Mouse (Mus musculus) frontal cortex, postnatal 36 days (tissue): ENCODE results near the gene Adgrv1.

ENCODE experiments used
- DNase-seq, 2 experiments: peaks; one replicate each; pipeline ENCODE4 v3.0.0; 2022; ENCODE audit warnings: low spot score in 2 of 2

Gene Adgrv1

DNA sequence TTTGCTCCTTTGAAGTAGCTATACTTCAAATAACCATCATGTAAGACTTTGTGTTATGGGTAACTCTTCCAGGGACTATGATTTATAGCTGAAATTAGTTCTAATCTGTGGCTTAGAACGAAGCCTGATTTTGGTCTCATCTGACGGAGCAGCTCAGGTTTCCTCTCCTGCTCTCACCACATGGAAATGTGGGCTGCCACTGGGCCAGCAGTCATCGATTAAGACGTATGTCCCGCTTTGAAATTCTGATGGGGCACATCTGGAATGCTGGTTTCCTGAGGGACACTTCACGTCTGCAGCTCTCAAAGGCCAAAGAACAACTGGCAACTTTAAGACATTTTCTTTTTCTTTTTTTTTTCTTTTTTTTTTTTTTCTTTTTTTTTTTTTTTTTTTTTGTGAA, 207.8 kb downstream of the Adgrv1 start:
- DNase-seq: no peak

DNA sequence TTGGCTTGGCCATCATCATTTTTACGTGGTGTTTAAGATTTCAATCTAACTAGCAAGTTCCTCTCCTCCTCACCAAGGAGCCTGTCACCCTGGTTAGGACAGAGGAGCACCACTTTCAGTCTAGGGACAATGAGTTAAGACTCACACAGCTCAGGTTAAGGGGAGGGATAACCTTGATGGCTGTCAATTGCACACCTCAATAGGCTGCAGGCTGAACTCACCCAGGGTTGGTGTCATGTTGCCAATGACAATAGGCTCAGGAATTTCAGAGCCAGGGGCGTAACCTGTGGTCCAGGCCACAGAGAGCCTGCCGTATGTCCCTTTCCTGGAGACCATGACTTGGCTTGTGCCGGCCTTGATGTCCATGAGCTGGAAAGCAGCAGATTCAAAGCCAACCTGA, 209.0 kb downstream of the Adgrv1 start:
- no peak for DNase-seq

DNA sequence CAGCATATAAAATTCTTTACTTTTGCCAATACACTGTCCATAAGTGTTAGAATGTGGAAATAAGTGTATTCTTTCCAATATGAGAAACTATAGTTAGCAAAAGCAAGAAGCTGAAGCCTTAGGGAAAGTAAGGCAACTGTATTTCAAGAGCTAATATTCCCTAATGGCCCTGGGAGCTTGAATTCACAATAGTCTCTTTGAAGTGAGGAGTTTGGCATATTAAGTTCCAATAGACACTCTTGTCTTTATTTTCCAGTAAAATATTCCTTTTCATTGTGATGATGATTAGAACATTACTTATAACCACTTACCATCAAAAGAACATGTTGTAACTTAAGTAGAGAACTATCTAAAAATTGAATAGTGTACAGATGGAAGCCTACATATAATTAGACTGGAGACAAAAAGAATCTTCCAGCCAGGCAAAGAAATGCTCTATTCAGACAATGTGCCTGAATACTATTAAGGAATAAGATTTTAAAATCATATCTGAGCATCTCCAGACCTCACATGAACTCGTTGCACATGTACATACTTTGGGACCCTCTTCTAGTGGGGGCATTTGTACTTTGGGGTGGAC, 225.0 kb downstream of the Adgrv1 start:
- DNase-seq: no peak

DNA sequence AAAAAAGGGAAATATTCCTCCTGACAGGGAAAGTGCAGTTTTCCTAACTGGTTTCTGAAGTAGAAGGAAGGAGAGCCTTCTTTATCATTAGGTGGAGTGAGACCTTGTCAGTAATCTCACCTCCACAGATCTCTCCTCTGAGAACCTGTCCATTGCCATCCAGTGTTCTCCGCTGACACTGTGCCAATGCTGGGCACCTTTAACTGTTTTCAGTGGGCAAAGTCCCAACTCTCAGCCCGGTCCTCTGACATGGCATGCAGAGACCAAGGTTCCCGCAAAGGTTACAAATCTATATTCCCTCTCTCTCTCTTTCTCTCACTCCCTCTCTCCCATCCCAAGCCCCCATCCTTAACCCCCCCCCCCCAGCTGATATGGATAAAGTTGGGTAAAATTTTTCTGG, 230.1 kb downstream of the Adgrv1 start:
- no peak for DNase-seq

DNA sequence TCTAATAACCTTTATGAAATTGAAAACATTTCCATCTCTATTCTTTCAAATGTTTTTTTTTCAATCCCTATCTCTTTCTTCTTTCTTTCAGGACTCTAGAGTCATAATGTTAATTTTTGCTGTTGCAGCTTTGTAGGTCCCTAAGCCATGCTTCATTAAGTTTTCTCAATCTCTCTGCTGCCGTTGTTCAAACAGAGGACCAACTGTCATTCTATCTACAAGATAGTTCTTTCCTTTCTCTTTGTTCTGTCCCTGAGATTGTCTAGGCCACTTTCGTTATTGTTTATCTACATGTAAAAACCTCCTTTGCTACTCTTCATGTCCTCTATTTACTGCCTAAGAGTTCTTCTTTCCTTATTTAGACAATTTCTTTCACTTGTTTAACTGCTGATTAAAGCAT, 230.8 kb downstream of the Adgrv1 start:
- no peak for DNase-seq

DNA sequence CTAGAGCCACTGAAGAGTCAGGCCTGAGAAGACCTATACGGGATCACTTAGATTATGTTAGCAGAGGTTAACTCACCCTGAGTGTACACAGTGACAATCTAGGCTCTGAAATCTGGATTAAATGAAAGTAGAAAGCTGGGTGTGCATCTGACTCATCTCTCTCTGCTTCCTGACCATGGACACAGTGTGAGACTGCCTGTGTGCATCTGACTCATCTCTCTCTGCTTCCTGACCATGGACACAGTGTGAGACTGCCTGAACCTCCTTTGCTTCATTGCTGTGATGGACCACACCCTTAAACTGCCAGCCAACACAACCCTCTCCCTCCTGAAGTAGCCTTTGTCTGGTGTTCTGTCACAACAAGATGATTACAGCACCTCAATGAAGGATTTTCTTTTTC, 231.2 kb downstream of the Adgrv1 start:
- no peak for DNase-seq

DNA sequence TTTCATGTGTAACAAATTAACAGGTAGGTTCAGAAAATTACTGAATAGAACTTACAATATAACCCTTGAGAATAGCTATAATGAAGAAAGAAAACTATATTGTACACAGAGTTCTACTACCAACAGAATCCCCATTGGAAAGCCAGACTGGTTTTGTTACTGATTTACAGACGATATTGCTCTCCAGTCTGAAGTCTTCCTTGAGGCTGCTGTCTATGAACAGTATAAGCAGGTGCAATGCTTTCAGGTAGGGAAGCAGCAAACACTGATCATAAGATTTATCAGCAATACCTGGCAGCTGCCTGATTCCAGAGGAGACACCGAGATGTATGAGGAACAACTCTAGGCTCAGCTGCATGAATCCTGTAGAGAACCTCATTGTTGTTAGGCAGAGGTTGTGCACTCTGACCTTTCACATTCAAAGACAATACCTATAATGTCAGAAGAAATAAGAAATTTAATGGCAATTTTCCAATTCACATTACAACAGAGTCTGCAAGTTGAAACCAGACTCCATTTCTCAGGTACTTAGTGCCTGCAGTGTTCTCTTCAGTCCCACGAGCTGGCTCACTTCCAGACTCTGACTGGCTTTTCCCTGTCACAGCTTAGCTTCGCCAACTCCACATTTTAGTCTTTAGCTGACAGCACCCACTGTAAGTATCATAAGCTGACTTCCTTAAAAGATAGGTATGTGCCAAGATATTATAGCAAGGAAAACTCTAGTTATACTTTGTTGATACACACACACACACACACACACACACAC, 247.2 kb downstream of the Adgrv1 start:
- peak; percentile 39 to 44 for DNase-seq

DNA sequence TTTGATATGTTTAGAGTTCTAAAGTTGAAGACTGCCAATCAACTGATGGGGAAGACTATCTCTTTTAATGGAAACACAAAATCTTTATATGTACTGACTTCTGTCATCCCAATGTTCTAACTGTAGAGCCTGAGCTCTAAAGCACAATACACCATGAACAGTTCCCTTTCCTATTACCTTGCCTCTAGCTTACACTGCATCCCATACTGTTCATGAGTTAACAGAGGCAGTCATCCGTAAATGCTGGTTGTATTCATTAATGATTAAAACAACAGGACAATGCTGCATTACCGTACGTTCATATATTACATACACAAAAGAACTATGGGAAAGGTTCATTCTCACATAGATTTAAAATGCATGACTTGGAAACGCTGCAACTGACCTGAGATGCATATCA, 251.1 kb downstream of the Adgrv1 start:
- no peak for DNase-seq

DNA sequence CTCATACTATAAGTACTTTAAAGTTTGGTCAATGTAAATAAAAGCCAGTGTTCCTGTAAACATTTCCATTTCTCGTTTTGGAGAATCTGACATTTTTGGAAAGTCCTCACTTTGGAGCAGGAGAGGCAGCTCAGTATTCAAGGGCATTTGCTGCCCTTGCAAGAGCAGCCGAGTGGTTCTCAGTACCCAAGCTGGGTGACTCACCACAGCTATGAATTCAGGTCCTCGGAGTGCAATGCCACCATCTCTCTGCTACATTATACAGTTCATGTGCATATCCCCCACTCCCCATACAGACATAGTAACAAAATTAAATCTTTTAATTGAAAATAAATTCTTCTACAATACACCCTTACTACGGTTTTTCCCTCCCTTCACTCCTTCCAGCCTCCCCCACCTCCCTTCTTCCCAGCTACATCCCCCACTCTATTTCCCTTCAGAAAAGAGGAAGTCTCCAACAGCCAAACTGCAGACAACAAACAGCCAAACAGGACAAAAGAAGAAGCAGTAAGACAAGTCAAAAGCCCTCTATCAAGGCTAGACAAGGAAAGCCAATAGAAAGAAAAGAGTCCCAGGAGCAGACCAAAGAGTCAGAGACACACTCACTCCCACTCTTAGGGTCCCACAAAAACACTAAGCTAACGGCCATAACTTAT, 262.0 kb downstream of the Adgrv1 start:
- DNase-seq: no peak

DNA sequence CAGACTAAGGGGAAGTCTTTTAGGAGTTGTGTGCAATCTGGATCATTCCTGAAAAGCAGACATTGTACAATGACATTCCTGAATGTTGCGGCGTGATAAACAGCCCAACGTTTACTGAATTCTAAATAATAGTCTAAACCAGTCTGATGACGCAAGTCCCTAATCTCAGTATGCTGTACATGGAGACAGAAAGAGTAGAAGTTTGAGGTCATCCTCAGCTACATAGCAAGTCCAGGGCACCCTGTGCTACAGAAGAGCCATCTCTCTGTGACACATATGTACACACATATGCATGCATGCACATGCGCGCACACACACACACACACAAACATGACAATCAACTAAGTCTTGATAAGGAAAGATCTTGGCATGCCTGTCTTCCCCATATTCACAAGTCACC, 262.8 kb downstream of the Adgrv1 start:
- DNase-seq: no peak

DNA sequence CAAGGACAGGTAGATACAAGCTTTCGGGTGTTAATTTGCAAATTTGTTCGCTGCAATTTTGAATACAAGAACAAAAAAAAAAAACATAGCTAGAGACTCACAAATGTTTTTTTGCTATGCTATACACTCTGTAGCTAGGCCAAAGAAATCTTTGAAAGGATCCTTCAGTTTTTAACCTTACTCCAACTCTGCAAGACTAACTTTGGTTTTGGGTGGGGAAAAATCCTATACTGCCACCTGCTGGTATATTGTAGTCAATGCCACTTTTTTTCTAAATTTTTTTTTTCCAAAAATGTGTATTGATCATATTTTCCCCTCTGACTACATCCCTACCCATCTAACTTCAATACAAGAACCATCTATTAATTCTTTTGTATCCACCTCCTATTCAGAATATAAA, 263.4 kb downstream of the Adgrv1 start:
- DNase-seq: no peak

DNA sequence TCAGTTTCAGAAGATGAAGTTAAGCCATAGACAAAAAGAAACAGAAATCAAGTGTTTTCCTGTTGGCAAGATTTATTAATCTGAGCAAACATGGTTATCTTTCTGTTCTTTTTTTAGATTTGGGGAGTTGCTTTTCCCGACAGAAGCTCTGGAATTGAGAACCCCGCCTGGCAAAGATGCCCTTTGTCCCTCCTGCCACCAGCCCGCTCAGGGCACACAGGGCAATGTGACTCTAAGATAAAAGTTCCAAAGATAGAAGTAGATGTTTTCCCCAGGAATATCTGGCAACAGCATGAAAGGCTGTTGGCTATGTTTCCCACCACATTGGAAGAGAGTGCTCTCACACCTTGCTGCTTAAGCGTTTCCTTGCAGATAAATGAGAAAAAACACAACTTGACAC, 264.0 kb downstream of the Adgrv1 start:
- DNase-seq: no peak

DNA sequence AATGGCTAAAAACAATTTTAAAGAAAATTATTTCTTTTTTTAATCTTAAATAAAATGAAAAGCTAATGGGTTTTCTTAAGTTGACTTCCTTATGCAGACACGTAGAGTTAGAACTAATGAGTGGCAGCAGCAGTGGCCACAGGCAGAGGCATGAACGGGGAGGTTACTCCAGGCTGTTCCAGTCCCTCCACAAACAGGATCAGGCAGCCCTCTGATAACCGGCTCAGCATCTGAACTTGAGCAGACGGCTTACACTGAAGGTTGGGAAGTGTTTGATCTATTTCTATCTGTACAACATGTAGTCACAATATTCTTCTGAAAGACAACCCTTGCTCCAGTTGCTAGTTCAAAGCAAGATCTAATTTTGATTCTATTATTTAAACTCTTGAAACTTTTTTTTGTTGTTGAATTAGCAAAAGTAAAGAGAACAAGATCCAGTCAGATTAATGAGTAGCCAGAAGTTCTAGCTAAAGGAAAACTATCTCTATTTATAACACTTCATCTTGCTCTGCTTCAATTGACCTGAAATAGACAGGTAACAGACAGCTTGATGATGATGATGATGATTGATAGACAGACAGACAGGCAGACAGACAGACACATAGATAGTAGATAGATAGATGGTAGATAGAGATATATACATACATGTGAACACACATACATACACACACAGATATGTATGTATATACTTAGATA, 265.1 kb downstream of the Adgrv1 start:
- DNase-seq: no peak

DNA sequence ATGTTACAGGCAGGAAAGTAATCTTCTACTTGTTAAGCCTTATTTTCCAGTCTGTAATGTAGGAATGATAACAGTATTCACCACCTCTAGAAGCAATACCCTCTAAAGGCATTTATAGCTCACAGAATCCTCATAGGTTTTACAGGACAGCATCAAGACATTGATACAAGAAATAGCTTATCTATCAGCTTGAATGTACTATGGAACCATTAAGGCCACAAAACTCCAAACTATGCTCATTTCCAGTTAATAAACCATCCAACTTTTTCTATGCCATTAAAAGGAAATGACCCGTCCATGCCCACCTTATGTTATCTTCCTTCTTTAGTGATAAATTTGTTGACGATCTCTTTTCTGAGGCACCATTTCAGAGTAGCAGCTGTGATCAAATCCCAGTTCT, 272.6 kb downstream of the Adgrv1 start:
- DNase-seq: no peak

DNA sequence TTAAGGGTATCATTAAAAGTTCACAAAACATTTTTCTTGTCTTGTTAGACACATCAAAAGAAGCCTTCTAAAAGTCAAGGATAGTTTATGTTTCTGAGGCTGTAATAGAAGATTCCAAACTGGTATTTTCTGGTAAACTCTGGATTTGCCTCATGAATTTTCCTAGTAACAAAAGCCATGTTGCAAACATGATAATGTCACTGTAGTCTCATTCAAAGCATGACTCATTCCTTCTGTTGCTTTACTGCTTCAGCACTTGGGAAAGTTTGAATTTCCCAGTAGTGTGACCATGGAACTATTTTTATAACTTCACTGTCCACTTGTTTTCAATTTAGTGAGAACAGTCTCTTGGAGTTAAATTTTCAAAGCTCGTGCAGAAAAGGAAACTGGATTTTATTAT, 274.2 kb downstream of the Adgrv1 start:
- no peak for DNase-seq

DNA sequence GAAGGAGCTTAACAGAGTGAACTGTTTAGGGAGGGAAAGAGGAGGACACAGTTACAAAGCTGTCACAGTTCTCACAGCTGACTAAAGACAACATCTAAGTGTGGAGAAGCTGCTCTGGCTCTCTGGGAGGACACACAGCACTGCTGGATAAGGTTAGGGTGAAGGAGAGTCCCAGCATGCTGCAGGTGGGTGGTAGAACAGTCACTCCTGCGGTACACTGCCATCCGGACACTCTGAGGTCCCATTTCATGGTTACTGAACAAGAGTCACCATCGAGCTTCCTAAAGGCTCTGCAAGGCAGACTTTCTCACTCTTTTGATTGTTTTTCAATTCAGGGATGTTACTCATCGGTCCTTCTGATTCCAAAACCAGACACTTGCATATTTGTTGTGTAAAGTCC, 274.6 kb downstream of the Adgrv1 start:
- DNase-seq: no peak

DNA sequence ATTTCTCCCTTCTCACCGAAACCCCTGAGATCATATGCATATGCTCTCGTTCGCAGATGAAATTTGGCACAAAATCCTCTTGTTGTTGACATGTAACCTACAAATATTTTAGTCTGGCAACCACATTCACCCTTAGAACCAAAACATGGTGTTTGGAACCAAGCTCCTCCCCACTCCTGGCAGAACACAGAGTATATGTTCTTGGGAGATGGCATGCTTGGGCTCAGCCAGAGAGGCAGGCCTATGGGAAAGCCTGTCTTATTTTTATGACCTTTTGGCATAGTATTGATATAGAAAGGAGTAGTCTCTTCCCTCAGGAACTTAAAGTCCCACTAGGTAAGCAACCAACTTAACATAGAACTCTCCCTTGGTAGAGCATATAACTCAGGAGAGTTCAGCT, 275.7 kb downstream of the Adgrv1 start:
- DNase-seq: no peak

DNA sequence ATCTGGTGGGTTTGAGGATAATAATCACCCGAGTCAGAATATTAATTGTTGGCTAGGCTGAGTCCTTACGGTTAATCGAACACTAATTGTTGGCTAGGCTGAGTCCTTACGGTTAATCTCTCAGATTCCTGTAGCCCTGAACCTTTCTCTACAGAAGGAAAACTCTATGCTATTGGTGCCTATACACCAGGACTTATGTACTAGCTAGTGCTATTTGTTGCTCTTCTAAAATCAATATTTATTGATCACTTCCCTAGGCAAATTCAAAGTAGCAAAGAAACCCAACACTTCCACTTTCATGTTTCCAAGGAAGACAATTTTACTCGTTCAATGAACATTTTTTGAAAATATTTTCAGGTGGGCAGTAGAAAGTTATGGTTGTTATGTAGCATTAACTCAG, 278.4 kb downstream of the Adgrv1 start:
- DNase-seq: no peak

DNA sequence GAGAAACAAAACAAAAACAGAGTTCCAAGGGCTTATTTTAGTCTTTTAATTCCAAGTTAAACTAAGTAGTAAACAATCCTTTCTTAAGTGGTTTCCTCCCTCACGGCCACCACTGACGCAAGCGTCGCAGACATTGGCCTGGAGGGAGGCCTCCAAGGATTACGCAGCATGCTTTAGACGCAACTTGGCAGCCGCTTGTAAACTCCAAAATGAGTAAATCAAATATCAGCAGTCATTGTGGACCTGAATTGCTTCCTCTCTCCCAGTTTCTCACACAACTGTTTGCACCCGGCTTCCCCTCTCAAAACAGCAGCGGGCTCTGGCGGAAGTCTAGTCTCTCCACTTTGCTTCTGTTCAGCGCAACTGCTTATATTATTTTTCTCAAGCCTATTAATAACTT, 280.7 kb downstream of the Adgrv1 start:
- no peak for DNase-seq

DNA sequence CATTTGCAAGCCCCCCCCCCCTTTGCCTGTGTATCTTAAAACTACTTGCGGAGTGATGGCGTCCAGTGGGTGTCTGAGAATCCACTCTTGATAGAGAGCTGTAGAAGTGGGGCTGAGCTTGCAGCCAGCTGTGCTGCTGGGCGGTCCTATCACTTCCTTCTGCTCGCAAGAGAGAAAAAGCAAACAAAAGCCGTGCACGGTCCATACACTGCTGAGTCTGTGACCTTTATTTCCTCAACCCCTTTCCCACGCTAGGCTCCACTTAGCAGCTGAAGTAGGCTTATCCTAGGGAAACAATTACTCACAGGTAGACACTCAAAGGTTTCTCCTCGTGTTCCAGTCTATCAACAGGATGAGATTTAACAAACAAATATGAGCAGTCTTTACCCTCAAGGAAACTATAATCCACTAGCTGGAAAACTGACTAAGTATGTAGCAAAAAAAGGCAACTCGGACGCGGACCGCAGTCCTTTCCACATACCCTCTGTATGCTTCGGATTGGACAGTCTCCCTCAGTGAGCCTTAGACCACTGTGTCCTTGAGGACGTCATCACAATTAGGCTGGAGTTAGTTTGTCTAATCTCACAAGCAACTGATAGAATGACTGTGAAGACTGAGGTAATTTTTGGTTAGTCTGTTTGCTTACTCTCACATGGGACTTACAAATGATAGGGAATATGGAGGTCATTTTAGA, 281.3 kb downstream of the Adgrv1 start:
- no peak for DNase-seq

DNA sequence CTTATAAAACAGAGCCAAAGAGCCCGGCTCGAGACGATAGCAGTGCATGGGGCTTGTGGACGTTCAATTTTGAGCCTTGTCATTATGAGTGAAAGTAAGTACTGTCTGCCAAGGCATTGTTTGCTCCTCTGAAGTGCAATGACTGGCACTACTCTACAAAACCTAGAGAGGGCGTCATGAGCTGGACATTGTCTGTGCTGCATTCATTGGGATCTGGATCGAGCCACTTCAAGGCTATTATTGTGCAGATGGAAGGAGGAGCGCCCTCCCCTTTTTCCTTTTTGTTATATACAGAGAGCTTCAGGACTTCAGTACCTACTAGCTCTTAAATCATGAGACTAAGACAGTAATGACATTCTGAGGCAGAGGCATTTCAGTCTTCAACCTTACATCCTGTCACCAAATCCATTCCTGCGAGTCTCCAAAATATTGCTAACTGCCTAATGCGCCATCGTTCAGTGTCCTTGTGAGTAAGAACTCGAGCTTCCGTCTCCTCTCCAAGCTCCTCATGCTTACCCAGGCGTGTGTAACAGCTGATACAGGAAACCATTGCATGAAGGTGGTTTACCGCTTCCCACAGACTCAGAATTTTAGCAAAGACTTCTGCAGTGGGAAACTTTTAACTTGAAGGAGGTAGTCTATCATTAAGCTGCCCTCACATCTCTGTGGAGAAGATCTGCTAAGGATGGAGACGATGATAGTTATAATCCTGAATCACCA, 285.5 kb downstream of the Adgrv1 start:
- no peak for DNase-seq
